In the genomic region with DNA sequence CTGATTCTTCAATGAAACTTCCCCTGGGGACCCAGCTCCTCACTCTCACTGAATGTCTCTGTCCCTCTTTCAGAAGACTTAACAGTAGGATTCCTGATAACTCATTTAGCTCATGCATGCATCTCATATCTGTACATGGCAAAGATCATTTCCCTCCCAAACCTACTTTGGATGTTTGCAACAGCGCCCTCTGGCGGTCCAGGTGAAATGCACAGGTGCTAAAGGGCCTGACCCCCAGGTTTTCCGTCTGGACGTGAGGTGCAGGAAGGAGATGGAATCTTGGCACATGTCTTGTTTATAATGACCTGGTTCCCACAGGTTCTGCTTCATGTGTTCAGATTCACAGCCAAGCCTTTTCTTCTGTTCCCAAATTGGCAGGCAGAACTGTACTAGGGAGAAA, we compare ENCODE assay signal across 8 mouse cellular contexts. TPM values are rescaled to one million over a fixed set of nuclear protein-coding genes. Genes with fewer than 3 reads are reported as not detected.
A peak's percentile ranks its signal among the peaks of the same experiment; 100 is the strongest.
DNase-seq lines count a peak whose midpoint lies in the region; ATAC-seq and TF ChIP-seq lines count a peak whose summit lies in the region.

No protein-coding gene starts in this region.

- peaks cover 5% of the 10 kb centered on the region for H3K4me1 ChIP-seq in forebrain, embryonic 14.5 days (ENCODE audit: control insufficient read depth, insufficient read depth, low read length)
- peaks cover 5% of the 10 kb centered on the region; the same call in 1 of the 2 replicates for H3K4me1 ChIP-seq in forebrain, embryonic 12.5 days

- H3K9ac ChIP-seq in forebrain, embryonic 14.5 days (ENCODE audit: low read length), result no peak overlapping the region
- H3K9ac ChIP-seq in forebrain, embryonic 12.5 days, result no peak overlapping the region

- H3K4me3 ChIP-seq in forebrain, embryonic 14.5 days (ENCODE audit: low read depth, low read length), result no peak overlapping the region
- no peak overlapping the region for H3K4me3 ChIP-seq in forebrain, embryonic 12.5 days (replicated peaks)
- H3K4me3 ChIP-seq in C2C12 (ENCODE audit: insufficient read depth, poor library complexity, severe bottlenecking), result no peak overlapping the region

- intact Hi-C loops in left cerebral cortex, postnatal 14 days (cut with DNase I), result no loop called here

- peak; percentile 61 for DNase-seq in forebrain, embryonic 14.5 days (ENCODE audit: low spot score)
- peak; percentile 80 for DNase-seq in brain, adult 2 months (ENCODE audit: low read depth, low spot score)
- DNase-seq in frontal cortex, postnatal 25 days (ENCODE audit: low spot score in 2 of 2), result peak; percentile 55 to 64
- DNase-seq in left cerebral cortex, postnatal 14 days (ENCODE audit: low spot score in 2 of 2), result peak; percentile 55 to 64
- peak; percentile 86 for DNase-seq in naive thymus-derived CD4-positive, alpha-beta T cell, adult 2 months (ENCODE audit: low read depth)
- DNase-seq in testis, postnatal 14 days (ENCODE audit: low spot score), result peak; percentile 60

- H3K79me2 ChIP-seq in C2C12 (ENCODE audit: control insufficient read depth, insufficient read depth), result no peaks in the 10 kb centered on the region

- 2% methylated on average over 4 of the region's 4 CpGs for WGBS in forebrain, embryonic 14.5 days
- WGBS in forebrain, embryonic 12.5 days, result 3% methylated on average over 4 of the region's 4 CpGs

- no peak for ATAC-seq in forebrain, embryonic 14.5 days
- no peak for ATAC-seq in forebrain, embryonic 12.5 days (ENCODE audit: low FRiP score)

- TF ChIP-seq CTCF in C2C12 (IDR thresholded peaks at IDR 0.05; ENCODE audit: control insufficient read depth, insufficient read depth, insufficient read length), result peak; percentile 31

- no peak overlapping the region for H3ac ChIP-seq in C2C12 (ENCODE audit: control insufficient read depth, insufficient read length, low read depth)

- no peaks in the 10 kb centered on the region for H3K27me3 ChIP-seq in forebrain, embryonic 14.5 days (replicated peaks; ENCODE audit: control insufficient read depth, insufficient read depth, low read length)
- peaks cover 23% of the 10 kb centered on the region for H3K27me3 ChIP-seq in forebrain, embryonic 12.5 days
- peaks cover 19% of the 10 kb centered on the region for H3K27me3 ChIP-seq in C2C12 (ENCODE audit: control insufficient read depth, insufficient read depth, insufficient read length)

- H3K79me3 ChIP-seq in C2C12 (ENCODE audit: low read depth), result no peaks in the 10 kb centered on the region

- H3K27ac ChIP-seq in forebrain, embryonic 14.5 days (ENCODE audit: low read depth, low read length), result no peak overlapping the region
- H3K27ac ChIP-seq in forebrain, embryonic 12.5 days, result no peak overlapping the region

- no peak overlapping the region for H3K4me2 ChIP-seq in forebrain, embryonic 14.5 days (ENCODE audit: low read length)
- H3K4me2 ChIP-seq in forebrain, embryonic 12.5 days, result no peak overlapping the region

- H3K36me3 ChIP-seq in forebrain, embryonic 14.5 days (ENCODE audit: control insufficient read depth, insufficient read depth, low read length), result no peaks in the 10 kb centered on the region
- no peaks in the 10 kb centered on the region for H3K36me3 ChIP-seq in forebrain, embryonic 12.5 days (replicated peaks)
- no peaks in the 10 kb centered on the region for H3K36me3 ChIP-seq in C2C12 (ENCODE audit: control insufficient read depth, insufficient read depth)

- H3K9me3 ChIP-seq in forebrain, embryonic 14.5 days (replicated peaks; ENCODE audit: control insufficient read depth, low read length), result no peaks in the 10 kb centered on the region
- no peaks in the 10 kb centered on the region for H3K9me3 ChIP-seq in forebrain, embryonic 12.5 days

TF ChIP-seq in C2C12, 6 proteins besides CTCF, POLR2A, EP300 and RAD21:
- TF ChIP-seq MYOD1 (IDR thresholded peaks at IDR 0.05; ENCODE audit: control insufficient read depth, insufficient read length, low read depth) (no peak), CEBPB (IDR thresholded peaks at IDR 0.05; ENCODE audit: low read depth) (no peak), USF1 (IDR thresholded peaks at IDR 0.05; ENCODE audit: low read depth) (no peak), MAX (IDR thresholded peaks at IDR 0.05) (no peak), FOSL1 (IDR thresholded peaks at IDR 0.05; ENCODE audit: insufficient read depth, low read length, poor library complexity, severe bottlenecking) (no peak)
TF ChIP-seq in C2C12: peak in this region for 0.

RNA-seq across cellular contexts. Expression of a gene that starts 3.4 kb away (rescaled TPM):
- polyA plus RNA-seq in forebrain, embryonic 14.5 days (2014; fragmentation: Nextera tagmentation; extraction: Ambion mirVana), result 125 and 139 TPM in 2 replicates
- polyA plus RNA-seq in forebrain, embryonic 12.5 days (2016; fragmentation: Nextera tagmentation; extraction: Ambion mirVana), result 49.3 and 51.1 TPM in 2 replicates
- 0.54 TPM for polyA plus RNA-seq in C2C12 (2012; fragmentation: generic; extraction: Trizol)
- 100 to 1,000 TPM; 233 to 253 TPM for total RNA-seq in left cerebral cortex, postnatal 14 days (2021)

Comparison
In these comparisons a context has a peak if more than half of its experiments do, and no peak if none do; other contexts are left out.
1. RNA of a gene that starts 3.4 kb away (polyA plus RNA-seq): 125 to 139 TPM in forebrain, embryonic 14.5 days and 49.3 to 51.1 TPM in forebrain, embryonic 12.5 days; 0.54 TPM in C2C12 (single experiment); every median in the first group is over 10 times any median in the second.
2. Peak in every context shown above with its lines, with median percentiles within 50 percentile points of each other: DNase-seq.